Mouse (Mus musculus): ENCODE data around the gene Endog. TPM values are rescaled to one million over a fixed set of nuclear protein-coding genes. Genes with fewer than 3 reads are reported as not detected.
A peak's percentile ranks its signal among the peaks of the same experiment; 100 is the strongest.
"Not testable (repeated sequence)": the region's sequence is repeated elsewhere in the genome, so short reads cannot be mapped to it uniquely, and the experiment has no call there.

Gene Endog
- total and polyA plus RNA-seq, 3 experiments: 90.6 to 119 (median 93.3) TPM

DNA sequence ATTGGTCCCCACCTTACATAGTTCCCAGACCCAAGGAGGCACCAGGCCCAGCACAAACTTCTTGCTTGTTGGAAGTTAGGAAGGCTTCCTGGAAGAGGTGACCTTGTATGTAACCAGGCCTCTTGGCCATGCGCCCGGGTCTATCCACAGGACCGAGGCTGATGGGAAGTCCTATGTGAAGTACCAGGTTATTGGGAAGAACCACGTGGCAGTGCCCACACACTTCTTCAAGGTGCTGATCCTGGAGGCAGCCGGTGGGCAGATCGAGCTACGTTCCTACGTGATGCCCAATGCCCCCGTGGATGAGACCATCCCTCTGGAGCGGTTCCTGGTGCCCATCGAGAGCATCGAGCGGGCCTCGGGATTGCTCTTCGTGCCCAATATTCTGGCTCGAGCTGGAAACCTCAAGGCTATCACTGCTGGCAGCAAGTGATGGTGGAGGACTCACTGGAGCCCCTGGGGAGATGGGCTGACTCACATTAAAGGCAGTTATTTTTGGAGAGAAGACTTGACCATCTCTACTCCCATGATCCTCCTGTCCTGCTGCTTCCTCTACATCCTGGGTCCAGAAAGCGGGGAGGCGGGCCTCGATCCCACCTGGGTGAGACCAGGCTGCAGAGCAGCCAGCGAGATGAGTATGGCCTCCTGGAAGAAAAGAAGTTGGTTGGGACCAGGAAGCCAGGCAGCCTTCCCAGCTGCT, 2.4 kb downstream of the Endog start:
- Histone ChIP-seq H3K27me3 (ENCODE audit: control insufficient read depth, insufficient read depth, low read length) (no peaks in the 10 kb centered on the region), H3K27ac (no peak overlapping the region), H3K4me3 (no peak overlapping the region), H3K9ac (ENCODE audit: low read depth, low read length) (no peak overlapping the region), H3K4me1 (ENCODE audit: control insufficient read depth, insufficient read depth, low read length) (peaks cover 7% of the 10 kb centered on the region), H3K79me2 (replicated peaks; ENCODE audit: control insufficient read depth, insufficient read depth, low read length) (no peaks in the 10 kb centered on the region), H3K36me3 (ENCODE audit: control insufficient read depth, insufficient read depth, low read length) (no peaks in the 10 kb centered on the region)
- intact Hi-C loops (cut with DNase I): loop anchor here (5.0 kb wide), 1 partner anchor 114 kb away; the partner anchor contains the start of genes Dolk and Nup188
- 84% methylated on average over 20 of the region's 20 CpGs for WGBS
- DNase-seq: no peak
- no peak for TF ChIP-seq POLR2A (IDR thresholded peaks at IDR 0.05; ENCODE audit: insufficient read depth, low read depth, low read length)
- no peak for TF ChIP-seq CTCF (IDR thresholded peaks at IDR 0.05)
- TF ChIP-seq EP300 (IDR thresholded peaks at IDR 0.05; ENCODE audit: insufficient read depth, low read depth, low read length): no peak

DNA sequence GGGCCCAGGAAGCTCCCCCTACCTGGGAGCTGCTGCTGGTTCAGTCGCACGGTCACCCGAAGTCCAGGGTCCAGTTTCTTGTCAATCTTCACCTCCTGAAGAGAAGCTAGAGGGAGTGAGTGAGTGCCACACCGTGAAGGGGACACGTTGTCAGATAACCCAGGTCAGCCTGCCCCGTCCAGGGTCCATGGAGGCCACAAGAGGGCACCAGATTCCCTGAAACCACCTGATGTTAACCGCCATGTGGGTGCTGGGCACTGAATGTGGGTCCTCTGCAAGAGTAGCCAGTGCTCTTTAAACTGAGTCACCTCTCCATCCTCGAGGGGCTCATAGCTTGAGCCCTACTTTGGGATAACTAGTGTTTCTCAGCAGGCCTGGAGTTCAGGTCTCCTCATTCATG, 4.6 kb downstream of the Endog start:
- H3K9ac ChIP-seq (ENCODE audit: low read depth, low read length): no peak overlapping the region
- peak; percentile 55 for TF ChIP-seq CTCF (IDR thresholded peaks at IDR 0.05)
- TF ChIP-seq EP300 (IDR thresholded peaks at IDR 0.05; ENCODE audit: insufficient read depth, low read depth, low read length): no peak
- peaks cover 7% of the 10 kb centered on the region for H3K4me1 ChIP-seq (ENCODE audit: control insufficient read depth, insufficient read depth, low read length)
- DNase-seq: no peak
- H3K27ac ChIP-seq: no peak overlapping the region
- 79% methylated on average over 8 of the region's 8 CpGs for WGBS
- no peaks in the 10 kb centered on the region for H3K27me3 ChIP-seq (ENCODE audit: control insufficient read depth, insufficient read depth, low read length)
- H3K36me3 ChIP-seq (ENCODE audit: control insufficient read depth, insufficient read depth, low read length): no peaks in the 10 kb centered on the region
- H3K4me3 ChIP-seq: no peak overlapping the region
- no peaks in the 10 kb centered on the region for H3K79me2 ChIP-seq (replicated peaks; ENCODE audit: control insufficient read depth, insufficient read depth, low read length)
- intact Hi-C loops (cut with DNase I): loop anchor here (2.0 kb wide), 1 partner anchor 61 kb away; the partner anchor contains the start of gene Lrrc8a

DNA sequence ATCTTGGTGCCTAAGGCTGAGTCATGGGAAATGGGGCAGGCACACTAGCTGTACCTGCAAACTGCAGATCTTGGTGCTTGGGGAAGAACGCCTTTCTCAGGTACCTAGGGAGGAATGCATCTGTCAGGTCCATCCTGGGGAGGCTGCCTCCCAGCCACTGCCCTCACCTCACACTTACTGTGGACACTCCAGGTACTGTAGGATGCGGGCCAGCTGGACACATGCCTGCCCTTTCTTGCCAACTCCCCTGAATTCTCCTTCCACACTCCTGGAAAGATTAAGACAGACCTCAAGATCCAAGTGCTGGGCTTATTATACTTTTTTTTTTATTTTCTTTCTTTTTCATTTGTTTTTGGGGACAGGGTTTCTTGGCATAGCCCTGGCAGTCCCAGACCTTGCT, 5.3 kb downstream of the Endog start:
- TF ChIP-seq CTCF (IDR thresholded peaks at IDR 0.05) (0 out of 2 replicates have a peak, but pooled peaks have one; percentile 9), POLR2A (IDR thresholded peaks at IDR 0.05; ENCODE audit: insufficient read depth, low read depth, low read length) (no peak)
- Histone ChIP-seq H3K4me1 (ENCODE audit: control insufficient read depth, insufficient read depth, low read length) (peaks cover 7% of the 10 kb centered on the region), H3K27ac (no peak overlapping the region), H3K4me3 (no peak overlapping the region), H3K9ac (ENCODE audit: low read depth, low read length) (no peak overlapping the region), H3K36me3 (ENCODE audit: control insufficient read depth, insufficient read depth, low read length) (no peaks in the 10 kb centered on the region), H3K27me3 (ENCODE audit: control insufficient read depth, insufficient read depth, low read length) (no peaks in the 10 kb centered on the region), H3K79me2 (replicated peaks; ENCODE audit: control insufficient read depth, insufficient read depth, low read length) (no peaks in the 10 kb centered on the region)
- intact Hi-C loops (cut with DNase I): loop anchor here (2.0 kb wide), 1 partner anchor 60 kb away; the partner anchor contains the start of gene Lrrc8a
- no peak for DNase-seq
- 98% methylated on average over 2 of the region's 2 CpGs for WGBS

DNA sequence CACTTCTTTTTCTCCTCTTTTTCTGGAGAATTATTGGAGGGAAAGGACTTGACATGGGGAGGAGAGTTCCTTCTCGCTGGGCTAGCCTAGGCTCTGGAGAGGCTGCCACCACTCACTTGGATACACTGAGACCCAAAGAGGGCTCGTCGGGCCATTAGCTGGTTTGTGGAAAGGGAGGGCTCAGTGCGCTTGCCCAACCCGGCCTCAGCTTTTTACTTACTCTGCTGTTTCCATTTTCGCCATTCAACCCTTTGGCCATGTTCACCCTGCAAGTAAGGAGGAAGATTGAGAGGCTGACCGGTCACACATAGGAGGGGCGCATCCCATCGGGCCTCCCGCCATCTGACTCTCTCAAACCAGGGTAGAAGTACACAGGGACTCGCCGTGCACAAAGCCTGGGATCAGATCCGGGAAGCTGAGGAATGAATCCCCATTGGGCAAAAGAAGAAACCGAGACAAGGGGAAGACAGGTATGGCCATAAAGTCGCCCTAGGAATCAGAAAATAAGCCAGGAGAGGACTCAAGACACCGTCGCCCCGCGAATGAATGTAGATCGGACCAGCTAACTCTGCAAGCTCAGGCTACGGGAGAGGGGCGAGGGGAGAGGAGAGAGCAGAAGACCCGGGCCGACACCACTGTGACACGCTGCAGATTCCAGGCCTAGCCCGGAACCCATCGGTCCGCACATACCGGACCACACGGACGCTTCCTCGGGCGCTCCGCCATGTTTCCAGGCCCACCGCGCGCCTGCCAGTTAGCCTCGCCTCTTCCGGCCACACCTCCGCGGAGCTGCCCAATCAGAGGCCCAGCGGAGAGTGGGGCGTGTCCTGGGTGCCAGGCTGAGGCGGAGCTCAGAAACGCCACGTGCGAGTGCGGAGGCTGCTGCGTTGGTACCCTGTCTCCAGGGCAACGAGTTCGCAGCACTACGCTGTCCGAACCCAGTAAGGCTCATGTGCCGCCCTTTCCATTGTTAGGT, 6.7 kb downstream of the Endog start, which contains the start of gene Spout1:
Gene Spout1 (minus strand): TSS at position 760 of the 976 bp plus-strand sequence.
- intact Hi-C loops (cut with DNase I): loop anchor here (2.0 kb wide), 3 partner anchors 27 to 93 kb away; partner anchors contain the start of genes Kyat1 and Lrrc8a
- WGBS: 2% methylated on average over 54 of the region's 54 CpGs
- TF ChIP-seq EP300 (IDR thresholded peaks at IDR 0.05; ENCODE audit: insufficient read depth, low read depth, low read length): no peak; the same call in 1 of the 2 replicates
- peak; percentile 66 for TF ChIP-seq POLR2A (IDR thresholded peaks at IDR 0.05; ENCODE audit: insufficient read depth, low read depth, low read length)
- TF ChIP-seq CTCF (IDR thresholded peaks at IDR 0.05): no peak

DNA sequence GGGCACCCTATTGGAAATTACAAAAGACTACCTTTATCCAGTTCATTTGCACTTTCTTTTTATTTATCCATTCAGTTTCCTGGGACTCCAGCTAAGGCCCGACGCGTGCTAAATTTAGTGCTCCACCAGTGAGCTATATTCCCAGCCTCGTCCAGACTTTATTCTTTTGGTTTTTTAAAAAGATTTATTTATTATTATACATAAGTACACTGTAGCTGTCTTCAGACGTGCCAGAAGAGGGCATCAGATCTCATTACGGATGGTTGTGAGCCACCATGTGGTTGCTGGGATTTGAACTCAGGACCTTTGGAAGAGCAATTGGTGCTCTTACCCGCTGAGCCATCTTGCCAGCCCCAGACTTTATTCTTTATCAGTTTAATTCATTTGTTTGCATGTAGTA, 7.4 kb downstream of the Endog start:
- not testable (repeated sequence) for H3K9ac ChIP-seq (ENCODE audit: low read depth, low read length); H3K4me1 ChIP-seq (ENCODE audit: control insufficient read depth, insufficient read depth, low read length); H3K79me2 ChIP-seq (replicated peaks; ENCODE audit: control insufficient read depth, insufficient read depth, low read length); DNase-seq; H3K27ac ChIP-seq; H3K36me3 ChIP-seq (ENCODE audit: control insufficient read depth, insufficient read depth, low read length); H3K27me3 ChIP-seq (ENCODE audit: control insufficient read depth, insufficient read depth, low read length)
- intact Hi-C loops (cut with DNase I): loop anchor here (2.0 kb wide), 2 partner anchors 26 to 92 kb away; partner anchors contain the start of gene Kyat1
- H3K4me3 ChIP-seq: peak overlapping the region; percentile 58
- 36% methylated on average over 7 of the region's 7 CpGs for WGBS
- TF ChIP-seq CTCF (IDR thresholded peaks at IDR 0.05): peak; percentile 32

More for the DNA sequence above, 6.7 kb downstream of the Endog start, which contains the start of gene Spout1:
- 0 out of 2 replicates have a peak, but pooled peaks cover 2% of the 10 kb centered on the region for H3K4me1 ChIP-seq (ENCODE audit: control insufficient read depth, insufficient read depth, low read length)
- H3K27ac ChIP-seq: peak within 1 kb of the TSS; percentile 45
- peak within 1 kb of the TSS; percentile 60 for H3K9ac ChIP-seq (ENCODE audit: low read depth, low read length)
- H3K79me2 ChIP-seq (replicated peaks; ENCODE audit: control insufficient read depth, insufficient read depth, low read length): no peaks in the 10 kb centered on the region
- no peaks in the 10 kb centered on the region for H3K27me3 ChIP-seq (ENCODE audit: control insufficient read depth, insufficient read depth, low read length)
- no peaks in the 10 kb centered on the region for H3K36me3 ChIP-seq (ENCODE audit: control insufficient read depth, insufficient read depth, low read length)
- peak within 1 kb of the TSS; percentile 58 for H3K4me3 ChIP-seq
- DNase-seq: peak; percentile 95 to 96
